Mouse (Mus musculus): ENCODE results near the gene Smyd3. TPM values are rescaled to one million over a fixed set of nuclear protein-coding genes. Genes with fewer than 3 reads are reported as not detected.
A peak's percentile ranks its signal among the peaks of the same experiment; 100 is the strongest.

Gene Smyd3
- polyA plus RNA-seq, 1 experiment from 2014 or later, result 22.3 TPM

- Histone ChIP-seq H3K36me3 (ENCODE audit: control insufficient read depth, insufficient read depth, low read length) (no peaks in the 10 kb centered on the region), H3K4me2 (ENCODE audit: low read length) (no peak overlapping the region), H3K4me1 (replicated peaks; ENCODE audit: control insufficient read depth, insufficient read depth, low read length) (peaks cover 2% of the 10 kb centered on the region), H3K27ac (ENCODE audit: low read depth) (no peak overlapping the region), H3K27me3 (replicated peaks; ENCODE audit: control insufficient read depth, insufficient read depth, low read length) (no peaks in the 10 kb centered on the region), H3K9me3 (ENCODE audit: control insufficient read depth, low read length) (no peaks in the 10 kb centered on the region), H3K4me3 (ENCODE audit: low read depth, low read length) (no peak overlapping the region), H3K9ac (ENCODE audit: low read length) (no peak overlapping the region)
- ATAC-seq (replicated peaks; ENCODE audit: low FRiP score, low TSS enrichment, low read depth), result no peak
- whole genome bisulfite sequencing, result 65% methylated on average over 6 of the region's 6 CpGs
- DNase-seq (ENCODE audit: low spot score), result no peak
Measured at GRCm38 (mm10) chr1:178991045-178991444, 526.8 kb downstream of the Smyd3 start.

DNA sequence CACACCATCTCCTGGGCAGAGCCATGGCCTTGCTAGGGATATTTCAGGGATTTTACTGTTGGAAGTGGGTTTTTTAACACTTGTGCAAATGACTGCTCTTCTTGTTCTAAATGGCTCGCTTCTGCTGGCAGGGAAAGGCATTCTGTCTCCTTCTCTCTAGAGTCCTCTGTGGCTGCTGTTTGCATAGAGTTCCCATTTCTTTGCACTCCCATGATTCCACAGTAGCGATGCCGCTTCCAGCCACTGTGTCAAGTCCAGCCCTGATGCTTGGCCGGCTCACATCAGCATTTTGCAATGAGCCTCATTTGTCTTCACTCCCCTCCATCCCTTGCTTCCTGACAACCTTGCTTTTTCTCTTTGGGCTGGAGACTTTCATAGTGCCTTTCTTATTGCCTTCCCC, 528.4 kb downstream of the Smyd3 start:
- no peaks in the 10 kb centered on the region; the same call in none of the 2 replicates for H3K4me1 ChIP-seq (replicated peaks; ENCODE audit: control insufficient read depth, insufficient read depth, low read length)
- no peaks in the 10 kb centered on the region for H3K36me3 ChIP-seq (ENCODE audit: control insufficient read depth, insufficient read depth, low read length)
- H3K9me3 ChIP-seq (ENCODE audit: control insufficient read depth, low read length), result no peaks in the 10 kb centered on the region
- H3K27ac ChIP-seq (ENCODE audit: low read depth), result no peak overlapping the region
- WGBS, result 75% methylated on average over 4 of the region's 4 CpGs
- ATAC-seq (replicated peaks; ENCODE audit: low FRiP score, low TSS enrichment, low read depth), result no peak
- no peaks in the 10 kb centered on the region for H3K27me3 ChIP-seq (replicated peaks; ENCODE audit: control insufficient read depth, insufficient read depth, low read length)
- no peak overlapping the region for H3K9ac ChIP-seq (ENCODE audit: low read length)
- no peak for DNase-seq (ENCODE audit: low spot score)
- no peak overlapping the region for H3K4me2 ChIP-seq (ENCODE audit: low read length)
- H3K4me3 ChIP-seq (ENCODE audit: low read depth, low read length), result no peak overlapping the region

DNA sequence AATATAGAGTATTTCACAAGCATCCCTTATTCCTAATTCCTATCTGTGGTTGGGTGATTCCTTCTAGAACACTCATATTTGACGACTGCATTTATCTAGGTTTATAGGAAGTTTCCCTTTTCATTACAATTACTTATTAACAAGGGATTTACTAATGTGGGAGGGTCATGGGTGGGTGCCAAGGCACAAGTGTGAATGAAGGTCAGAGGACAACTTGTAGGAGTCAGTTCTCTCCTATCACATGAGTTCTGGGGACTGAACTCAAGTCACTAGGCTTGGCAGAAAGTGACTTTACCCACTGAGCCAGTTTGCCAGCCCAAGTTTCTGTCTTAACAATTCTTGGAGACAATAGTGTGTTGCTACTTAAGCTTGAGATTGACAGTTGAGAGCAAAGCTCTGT, 529.7 kb downstream of the Smyd3 start:
- no peaks in the 10 kb centered on the region for H3K9me3 ChIP-seq (ENCODE audit: control insufficient read depth, low read length)
- no peaks in the 10 kb centered on the region; the same call in none of the 2 replicates for H3K4me1 ChIP-seq (replicated peaks; ENCODE audit: control insufficient read depth, insufficient read depth, low read length)
- no peaks in the 10 kb centered on the region for H3K27me3 ChIP-seq (replicated peaks; ENCODE audit: control insufficient read depth, insufficient read depth, low read length)
- 68% methylated on average over 1 of the region's 1 CpGs for WGBS
- H3K4me2 ChIP-seq (ENCODE audit: low read length), result no peak overlapping the region
- no peak overlapping the region for H3K27ac ChIP-seq (ENCODE audit: low read depth)
- H3K4me3 ChIP-seq (ENCODE audit: low read depth, low read length), result no peak overlapping the region
- H3K9ac ChIP-seq (ENCODE audit: low read length), result no peak overlapping the region
- ATAC-seq (replicated peaks; ENCODE audit: low FRiP score, low TSS enrichment, low read depth) (no peak), DNase-seq (ENCODE audit: low spot score) (no peak)
- no peaks in the 10 kb centered on the region for H3K36me3 ChIP-seq (ENCODE audit: control insufficient read depth, insufficient read depth, low read length)

GRCm38 (mm10) chr1:178981641-178982040, 536.2 kb downstream of the Smyd3 start:
- H3K36me3 ChIP-seq (ENCODE audit: control insufficient read depth, insufficient read depth, low read length), result no peaks in the 10 kb centered on the region
- no peak overlapping the region for H3K9ac ChIP-seq (ENCODE audit: low read length)
- H3K4me1 ChIP-seq (replicated peaks; ENCODE audit: control insufficient read depth, insufficient read depth, low read length), result peaks cover 12% of the 10 kb centered on the region
- H3K9me3 ChIP-seq (ENCODE audit: control insufficient read depth, low read length), result no peaks in the 10 kb centered on the region
- no peak for ATAC-seq (replicated peaks; ENCODE audit: low FRiP score, low TSS enrichment, low read depth)
- DNase-seq (ENCODE audit: low spot score), result no peak
- no peak overlapping the region for H3K4me3 ChIP-seq (ENCODE audit: low read depth, low read length)
- H3K27ac ChIP-seq (ENCODE audit: low read depth), result no peak overlapping the region
- WGBS, result 71% methylated on average over 5 of the region's 5 CpGs
- H3K4me2 ChIP-seq (ENCODE audit: low read length), result no peak overlapping the region
- H3K27me3 ChIP-seq (replicated peaks; ENCODE audit: control insufficient read depth, insufficient read depth, low read length), result no peaks in the 10 kb centered on the region

GRCm38 (mm10) chr1:178980185-178980584, 537.7 kb downstream of the Smyd3 start:
- H3K9ac ChIP-seq (ENCODE audit: low read length), result no peak overlapping the region
- peaks cover 12% of the 10 kb centered on the region for H3K4me1 ChIP-seq (replicated peaks; ENCODE audit: control insufficient read depth, insufficient read depth, low read length)
- H3K9me3 ChIP-seq (ENCODE audit: control insufficient read depth, low read length), result no peaks in the 10 kb centered on the region
- H3K4me2 ChIP-seq (ENCODE audit: low read length), result no peak overlapping the region
- DNase-seq (ENCODE audit: low spot score), result no peak
- no peak for ATAC-seq (replicated peaks; ENCODE audit: low FRiP score, low TSS enrichment, low read depth)
- H3K36me3 ChIP-seq (ENCODE audit: control insufficient read depth, insufficient read depth, low read length), result no peaks in the 10 kb centered on the region
- H3K4me3 ChIP-seq (ENCODE audit: low read depth, low read length), result no peak overlapping the region
- H3K27me3 ChIP-seq (replicated peaks; ENCODE audit: control insufficient read depth, insufficient read depth, low read length), result no peaks in the 10 kb centered on the region
- H3K27ac ChIP-seq (ENCODE audit: low read depth), result no peak overlapping the region

GRCm38 (mm10) chr1:178978617-178979245, 539.1 kb downstream of the Smyd3 start:
- Histone ChIP-seq H3K36me3 (ENCODE audit: control insufficient read depth, insufficient read depth, low read length) (no peaks in the 10 kb centered on the region), H3K4me3 (ENCODE audit: low read depth, low read length) (no peak overlapping the region), H3K4me1 (replicated peaks; ENCODE audit: control insufficient read depth, insufficient read depth, low read length) (peaks cover 12% of the 10 kb centered on the region), H3K27ac (ENCODE audit: low read depth) (peak overlapping the region; percentile 18; the same call in 1 of the 2 replicates), H3K27me3 (replicated peaks; ENCODE audit: control insufficient read depth, insufficient read depth, low read length) (no peaks in the 10 kb centered on the region), H3K9me3 (ENCODE audit: control insufficient read depth, low read length) (no peaks in the 10 kb centered on the region), H3K4me2 (ENCODE audit: low read length) (no peak overlapping the region), H3K9ac (ENCODE audit: low read length) (no peak overlapping the region)
- peak; percentile 62; the same call in 1 of the 2 replicates for ATAC-seq (replicated peaks; ENCODE audit: low FRiP score, low TSS enrichment, low read depth)
- no peak for DNase-seq (ENCODE audit: low spot score)
- WGBS, result 35% methylated on average over 8 of the region's 8 CpGs

DNA sequence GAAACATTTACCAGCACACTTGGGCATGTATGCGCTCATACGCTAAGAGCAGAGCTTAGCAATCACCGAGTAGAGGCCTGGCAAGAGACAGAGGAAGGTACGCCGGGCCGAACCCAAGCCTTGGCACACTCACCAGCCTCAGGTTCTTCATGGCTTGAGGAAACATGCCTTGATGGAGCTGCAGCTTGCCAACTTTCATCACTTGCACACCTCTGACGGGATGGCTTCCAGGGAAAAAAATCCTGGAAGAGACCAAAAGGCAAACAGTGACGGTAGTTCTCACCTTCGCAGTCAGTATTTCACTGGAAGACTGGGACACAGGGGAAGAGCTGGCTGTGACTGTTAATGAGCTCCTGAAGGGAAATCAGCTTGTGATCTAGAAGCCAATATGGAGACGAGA, 545.8 kb downstream of the Smyd3 start:
- no peaks in the 10 kb centered on the region for H3K36me3 ChIP-seq (ENCODE audit: control insufficient read depth, insufficient read depth, low read length)
- H3K4me1 ChIP-seq (replicated peaks; ENCODE audit: control insufficient read depth, insufficient read depth, low read length), result no peaks in the 10 kb centered on the region
- DNase-seq (ENCODE audit: low spot score) (no peak), ATAC-seq (replicated peaks; ENCODE audit: low FRiP score, low TSS enrichment, low read depth) (no peak)
- H3K27me3 ChIP-seq (replicated peaks; ENCODE audit: control insufficient read depth, insufficient read depth, low read length), result no peaks in the 10 kb centered on the region
- no peak overlapping the region for H3K9ac ChIP-seq (ENCODE audit: low read length)
- no peaks in the 10 kb centered on the region for H3K9me3 ChIP-seq (ENCODE audit: control insufficient read depth, low read length)
- H3K4me2 ChIP-seq (ENCODE audit: low read length), result no peak overlapping the region
- no peak overlapping the region for H3K4me3 ChIP-seq (ENCODE audit: low read depth, low read length)
- 92% methylated on average over 10 of the region's 10 CpGs for WGBS
- no peak overlapping the region for H3K27ac ChIP-seq (ENCODE audit: low read depth)

GRCm38 (mm10) chr1:178961661-178962060, 556.2 kb downstream of the Smyd3 start:
- no peaks in the 10 kb centered on the region for H3K9me3 ChIP-seq (ENCODE audit: control insufficient read depth, low read length)
- no peak overlapping the region for H3K9ac ChIP-seq (ENCODE audit: low read length)
- H3K4me2 ChIP-seq (ENCODE audit: low read length), result no peak overlapping the region
- 74% methylated on average over 9 of the region's 9 CpGs for WGBS
- H3K4me3 ChIP-seq (ENCODE audit: low read depth, low read length), result no peak overlapping the region
- no peaks in the 10 kb centered on the region for H3K27me3 ChIP-seq (replicated peaks; ENCODE audit: control insufficient read depth, insufficient read depth, low read length)
- ATAC-seq (replicated peaks; ENCODE audit: low FRiP score, low TSS enrichment, low read depth) (no peak), DNase-seq (ENCODE audit: low spot score) (no peak)
- H3K4me1 ChIP-seq (replicated peaks; ENCODE audit: control insufficient read depth, insufficient read depth, low read length), result 0 out of 2 replicates have a peak, but pooled peaks cover 2% of the 10 kb centered on the region
- H3K36me3 ChIP-seq (ENCODE audit: control insufficient read depth, insufficient read depth, low read length), result no peaks in the 10 kb centered on the region
- H3K27ac ChIP-seq (ENCODE audit: low read depth), result no peak overlapping the region

- Histone ChIP-seq H3K4me2 (ENCODE audit: low read length) (no peak overlapping the region), H3K36me3 (ENCODE audit: control insufficient read depth, insufficient read depth, low read length) (no peaks in the 10 kb centered on the region), H3K27me3 (replicated peaks; ENCODE audit: control insufficient read depth, insufficient read depth, low read length) (no peaks in the 10 kb centered on the region), H3K27ac (ENCODE audit: low read depth) (no peak overlapping the region), H3K9ac (ENCODE audit: low read length) (no peak overlapping the region), H3K4me1 (replicated peaks; ENCODE audit: control insufficient read depth, insufficient read depth, low read length) (0 out of 2 replicates have a peak, but pooled peaks cover 2% of the 10 kb centered on the region), H3K9me3 (ENCODE audit: control insufficient read depth, low read length) (no peaks in the 10 kb centered on the region), H3K4me3 (ENCODE audit: low read depth, low read length) (no peak overlapping the region)
- DNase-seq (ENCODE audit: low spot score) (peak; percentile 91), ATAC-seq (replicated peaks; ENCODE audit: low FRiP score, low TSS enrichment, low read depth) (peak; percentile 53; the same call in 1 of the 2 replicates)
- WGBS, result 33% methylated on average over 7 of the region's 7 CpGs
Measured at GRCm38 (mm10) chr1:178960015-178960559, 557.8 kb downstream of the Smyd3 start.
